ENCODE assay signal across 11 mouse cellular contexts in the genomic region with DNA sequence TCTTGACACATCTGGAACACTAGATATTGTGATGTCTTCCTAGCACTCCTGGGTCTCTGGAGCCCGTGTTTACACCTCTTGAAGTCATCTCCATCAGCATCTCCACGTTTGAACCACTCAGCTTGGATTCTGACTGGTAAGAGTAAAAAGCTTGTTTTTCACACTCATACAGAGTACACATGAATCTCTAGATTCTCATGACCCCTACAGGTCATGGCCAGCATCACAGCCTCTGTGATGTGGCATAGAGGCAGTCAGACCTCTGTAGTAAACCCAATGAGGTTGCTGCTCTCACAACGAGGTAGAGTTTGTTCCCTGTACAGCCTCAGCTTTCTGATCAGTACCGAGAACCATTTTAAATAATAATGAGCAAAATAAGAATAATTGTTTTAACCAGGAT.
DNase-seq lines count a peak whose midpoint lies in the region; ATAC-seq and TF ChIP-seq lines count a peak whose summit lies in the region.
"Had no signal": no experiment of that assay in that cellular context is flagged by ENCODE, and none has a peak within 500 bp of the region (broad histone marks: within the 10 kb centered on the region; RNA-seq: fewer than 3 reads in every experiment).

No protein-coding gene starts in this region.

- ATAC-seq in kidney, embryonic 16.5 days (ENCODE audit: low FRiP score, low TSS enrichment): no peak
- ATAC-seq in midbrain, postnatal 0 days (ENCODE audit: low FRiP score): no peak
- no peak for ATAC-seq in midbrain, embryonic 15.5 days (replicated peaks)

- TF ChIP-seq POLR2A in kidney, adult 2 months (IDR thresholded peaks at IDR 0.05; ENCODE audit: low read depth, low read length): no peak

- H3K27me3 ChIP-seq in kidney, adult 2 months (replicated peaks; ENCODE audit: control insufficient read depth, insufficient read depth, low read length): no peaks in the 10 kb centered on the region; the same call in 1 of the 2 replicates
- H3K27me3 ChIP-seq in kidney, embryonic 16.5 days (ENCODE audit: insufficient read depth, low read length): no peaks in the 10 kb centered on the region
- H3K27me3 ChIP-seq in midbrain, postnatal 0 days (ENCODE audit: insufficient read depth, low read length): no peaks in the 10 kb centered on the region
- no peaks in the 10 kb centered on the region for H3K27me3 ChIP-seq in midbrain, embryonic 15.5 days (replicated peaks)
- H3K27me3 ChIP-seq: hindbrain, embryonic 15.5 days had no signal

- H3K36me3 ChIP-seq in kidney, adult 2 months (ENCODE audit: control insufficient read depth, insufficient read depth, low read length): no peaks in the 10 kb centered on the region
- no peaks in the 10 kb centered on the region for H3K36me3 ChIP-seq in kidney, embryonic 16.5 days (ENCODE audit: insufficient read depth, low read length)
- no peaks in the 10 kb centered on the region for H3K36me3 ChIP-seq in midbrain, postnatal 0 days (ENCODE audit: insufficient read depth, low read length)
- no peaks in the 10 kb centered on the region for H3K36me3 ChIP-seq in midbrain, embryonic 15.5 days (replicated peaks)
- H3K36me3 ChIP-seq: hindbrain, embryonic 15.5 days had no signal

- H3K9ac ChIP-seq in kidney, embryonic 16.5 days (replicated peaks; ENCODE audit: low read length): no peak overlapping the region
- H3K9ac ChIP-seq in midbrain, postnatal 0 days (replicated peaks; ENCODE audit: low read length, poor library complexity, severe bottlenecking): no peak overlapping the region
- H3K9ac ChIP-seq in midbrain, embryonic 15.5 days: no peak overlapping the region
- H3K9ac ChIP-seq: hindbrain, embryonic 15.5 days had no signal

- 44% methylated on average over 4 of the region's 4 CpGs for WGBS in kidney, adult 2 months
- WGBS in kidney, embryonic 16.5 days: 50% methylated on average over 4 of the region's 4 CpGs
- 52% methylated on average over 4 of the region's 4 CpGs for WGBS in midbrain, postnatal 0 days
- 52% methylated on average over 4 of the region's 4 CpGs for WGBS in midbrain, embryonic 15.5 days

- peak; percentile 70 to 71 for DNase-seq in cerebellum, postnatal 10 days
- no peak for DNase-seq in cerebellum, adult 11-12 months
- peak; percentile 4 for DNase-seq in kidney, adult 2 months
- peak; percentile 73 for DNase-seq in midbrain, postnatal 0 days (ENCODE audit: low spot score)
- peak; percentile 44 for DNase-seq in retina, postnatal 1 day
- no peak for DNase-seq in ovary, postnatal 14 days (ENCODE audit: low spot score)
- DNase-seq: B cell, adult 2 months; gastrocnemius, postnatal 14 days had no signal

- TF ChIP-seq CTCF in kidney, adult 2 months (conservative IDR thresholded peaks at IDR 0.05; ENCODE audit: insufficient read depth, insufficient read length, low read depth, low read length): peak; percentile 44
- peak; percentile 75 for TF ChIP-seq CTCF in midbrain, postnatal 0 days (IDR thresholded peaks at IDR 0.05)

- H3K4me2 ChIP-seq in kidney, embryonic 16.5 days (replicated peaks; ENCODE audit: low read depth, low read length): no peak overlapping the region
- no peak overlapping the region for H3K4me2 ChIP-seq in midbrain, postnatal 0 days (ENCODE audit: low read depth, low read length, poor library complexity, severe bottlenecking)
- no peak overlapping the region for H3K4me2 ChIP-seq in midbrain, embryonic 15.5 days
- H3K4me2 ChIP-seq: hindbrain, embryonic 15.5 days had no signal

- no peak overlapping the region for H3K27ac ChIP-seq in kidney, adult 2 months (ENCODE audit: insufficient read depth, low read depth, low read length)
- H3K27ac ChIP-seq in kidney, embryonic 16.5 days (ENCODE audit: low read length): no peak overlapping the region
- no peak overlapping the region for H3K27ac ChIP-seq in midbrain, postnatal 0 days (ENCODE audit: low read depth, low read length)
- H3K27ac ChIP-seq in midbrain, embryonic 15.5 days: no peak overlapping the region
- H3K27ac ChIP-seq: hindbrain, embryonic 15.5 days had no signal

- no peaks in the 10 kb centered on the region for H3K4me1 ChIP-seq in kidney, adult 2 months (ENCODE audit: control insufficient read depth, insufficient read depth, low read length)
- no peaks in the 10 kb centered on the region for H3K4me1 ChIP-seq in kidney, embryonic 16.5 days (ENCODE audit: insufficient read depth, low read length)
- H3K4me1 ChIP-seq in midbrain, postnatal 0 days (ENCODE audit: insufficient read depth, low read length): no peaks in the 10 kb centered on the region
- peaks cover 5% of the 10 kb centered on the region; the same call in 1 of the 2 replicates for H3K4me1 ChIP-seq in midbrain, embryonic 15.5 days

- no peaks in the 10 kb centered on the region for H3K9me3 ChIP-seq in kidney, embryonic 16.5 days (ENCODE audit: low read length)
- no peaks in the 10 kb centered on the region for H3K9me3 ChIP-seq in midbrain, postnatal 0 days (ENCODE audit: low read length)
- no peaks in the 10 kb centered on the region for H3K9me3 ChIP-seq in midbrain, embryonic 15.5 days
- H3K9me3 ChIP-seq: hindbrain, embryonic 15.5 days had no signal

- H3K4me3 ChIP-seq in kidney, adult 2 months (ENCODE audit: insufficient read depth, low read depth, low read length): no peak overlapping the region
- H3K4me3 ChIP-seq in kidney, embryonic 16.5 days (ENCODE audit: low read length): no peak overlapping the region
- H3K4me3 ChIP-seq in midbrain, postnatal 0 days (ENCODE audit: low read depth, low read length): no peak overlapping the region
- no peak overlapping the region for H3K4me3 ChIP-seq in midbrain, embryonic 15.5 days
- H3K4me3 ChIP-seq: hindbrain, embryonic 15.5 days had no signal

Comparison
In these comparisons a context has a peak if more than half of its experiments do, and no peak if none do; other contexts are left out.
1. DNase-seq: peak in cerebellum, postnatal 10 days (2 of 2), kidney, adult 2 months (single experiment), midbrain, postnatal 0 days (single experiment) and retina, postnatal 1 day (single experiment); none in cerebellum, adult 11-12 months (single experiment) and ovary, postnatal 14 days (single experiment).